ENCODE assay signal across 18 mouse cellular contexts in genomic region chr10:62020068-62020620, GRCm38 (mm10). TPM values are rescaled to one million over a fixed set of nuclear protein-coding genes. Genes with fewer than 3 reads are reported as not detected.
DNase-seq lines count a peak whose midpoint lies in the region; ATAC-seq lines count a peak whose summit lies in the region.
"Had no signal": no experiment of that assay in that cellular context is flagged by ENCODE, and none has a peak within 500 bp of the region (broad histone marks: within the 10 kb centered on the region; RNA-seq: fewer than 3 reads in every experiment).

No protein-coding gene starts in this region.

- H3K27ac ChIP-seq in lung, embryonic 15.5 days: no peak overlapping the region
- H3K27ac ChIP-seq in intestine, embryonic 15.5 days: no peak overlapping the region; the same call in 1 of the 2 replicates
- H3K27ac ChIP-seq: heart, embryonic 15.5 days; hindbrain, postnatal 0 days; liver, embryonic 12.5 days had no signal

- 22% methylated on average over 7 of the region's 7 CpGs for WGBS in lung, embryonic 15.5 days
- 22% methylated on average over 7 of the region's 7 CpGs for WGBS in intestine, embryonic 15.5 days

- H3K4me3 ChIP-seq in lung, embryonic 15.5 days: no peak overlapping the region
- no peak overlapping the region for H3K4me3 ChIP-seq in intestine, embryonic 15.5 days (replicated peaks)
- H3K4me3 ChIP-seq: heart, embryonic 15.5 days; liver, embryonic 12.5 days had no signal

- ATAC-seq in lung, embryonic 15.5 days (ENCODE audit: borderline replicate concordance, extremely low read depth, low FRiP score, low TSS enrichment): peak; percentile 12; the same call in 1 of the 2 replicates
- peak; percentile 52; the same call in 1 of the 2 replicates for ATAC-seq in common myeloid progenitor, adult 5-6 weeks (replicated peaks; ENCODE audit: low read depth, poor library complexity, severe bottlenecking)
- peak; percentile 52 for ATAC-seq in intestine, embryonic 15.5 days
- ATAC-seq: CD4-positive, CD25-positive, alpha-beta regulatory T cell, adult 4 months; hindbrain, postnatal 0 days; liver, embryonic 12.5 days; Patski had no signal

- no peaks in the 10 kb centered on the region for H3K27me3 ChIP-seq in lung, embryonic 15.5 days
- no peaks in the 10 kb centered on the region for H3K27me3 ChIP-seq in intestine, embryonic 15.5 days (replicated peaks)
- H3K27me3 ChIP-seq: heart, embryonic 15.5 days; liver, embryonic 12.5 days had no signal

- no peak overlapping the region for H3K9ac ChIP-seq in lung, embryonic 15.5 days
- no peak overlapping the region for H3K9ac ChIP-seq in intestine, embryonic 15.5 days
- H3K9ac ChIP-seq: heart, embryonic 15.5 days; liver, embryonic 12.5 days had no signal

- H3K4me1 ChIP-seq in lung, embryonic 15.5 days: peaks cover 47% of the 10 kb centered on the region
- H3K4me1 ChIP-seq in intestine, embryonic 15.5 days (replicated peaks): peaks cover 13% of the 10 kb centered on the region; the same call in 1 of the 2 replicates
- H3K4me1 ChIP-seq: liver, embryonic 12.5 days had no signal

- no peaks in the 10 kb centered on the region for H3K9me3 ChIP-seq in lung, embryonic 15.5 days
- H3K9me3 ChIP-seq in intestine, embryonic 15.5 days: no peaks in the 10 kb centered on the region
- H3K9me3 ChIP-seq: heart, embryonic 15.5 days; liver, embryonic 12.5 days had no signal

- no peaks in the 10 kb centered on the region for H3K36me3 ChIP-seq in lung, embryonic 15.5 days
- no peaks in the 10 kb centered on the region for H3K36me3 ChIP-seq in intestine, embryonic 15.5 days
- H3K36me3 ChIP-seq: heart, embryonic 15.5 days; liver, embryonic 12.5 days had no signal

- DNase-seq in lung, adult 18-20 months: no peak
- DNase-seq in ES-CJ7 (ENCODE audit: low read depth, low spot score): peak; percentile 33
- DNase-seq in heart, adult 9 months (ENCODE audit: low spot score in 2 of 2): no peak
- no peak for DNase-seq in layer of hippocampus, adult 9-10 months (ENCODE audit: low spot score)
- DNase-seq: adrenal gland, adult 8-10 months; cerebellum, adult 2 months; gastrocnemius, postnatal 36 days; kidney, postnatal 14 days; lung, postnatal 4 days; right cerebral cortex, postnatal 25 days had no signal

- no peak overlapping the region for H3K4me2 ChIP-seq in lung, embryonic 15.5 days
- H3K4me2 ChIP-seq in intestine, embryonic 15.5 days (replicated peaks): no peak overlapping the region
- H3K4me2 ChIP-seq: heart, embryonic 15.5 days; liver, embryonic 12.5 days had no signal

RNA-seq across cellular contexts. Expression of gene Col13a1, which starts 41.2 kb away (rescaled TPM):
- 32.3 and 32.6 TPM in 2 replicates for polyA plus RNA-seq in lung, embryonic 15.5 days (2015; fragmentation: Nextera tagmentation; extraction: Ambion mirVana)
- total RNA-seq in common myeloid progenitor, adult 5-6 weeks (2017): not detected in 2 replicates
- 6.9 and 7.1 TPM in 2 replicates for polyA plus RNA-seq in intestine, embryonic 15.5 days (2015; fragmentation: Nextera tagmentation; extraction: Ambion mirVana)
- polyA plus RNA-seq: CD4-positive, CD25-positive, alpha-beta regulatory T cell, adult 4 months; Patski had no signal
